Mouse (Mus musculus) adrenal gland, adult 2 months (tissue): ENCODE data around the gene Krt7. TPM values are rescaled to one million over a fixed set of nuclear protein-coding genes. Genes with fewer than 3 reads are reported as not detected.

ENCODE experiments used
- DNase-seq: peaks from one replicate; pipeline ENCODE4 v3.0.0; 2021
- polyA plus RNA-seq: library from polyadenylated mRNA; depleted of rRNA; stranded (reverse); fragments of >200 nt; gene quantifications from 2 replicates; pipeline ENCODE4 v1.2.3, GENCODE M21; 2012
- total RNA-seq, 2 experiments: library from RNA; stranded (reverse); gene quantifications; 2 replicates each; pipeline ENCODE4 v1.2.3; 2021

Krt7 gene
- total and polyA plus RNA-seq, 3 experiments, result 0.76 to 3.2 (median 2.1) TPM

- no peak for DNase-seq
These were observed 34.1 kb upstream of the Krt7 start for GRCm38 (mm10) chr15:101376776-101377061.

DNA sequence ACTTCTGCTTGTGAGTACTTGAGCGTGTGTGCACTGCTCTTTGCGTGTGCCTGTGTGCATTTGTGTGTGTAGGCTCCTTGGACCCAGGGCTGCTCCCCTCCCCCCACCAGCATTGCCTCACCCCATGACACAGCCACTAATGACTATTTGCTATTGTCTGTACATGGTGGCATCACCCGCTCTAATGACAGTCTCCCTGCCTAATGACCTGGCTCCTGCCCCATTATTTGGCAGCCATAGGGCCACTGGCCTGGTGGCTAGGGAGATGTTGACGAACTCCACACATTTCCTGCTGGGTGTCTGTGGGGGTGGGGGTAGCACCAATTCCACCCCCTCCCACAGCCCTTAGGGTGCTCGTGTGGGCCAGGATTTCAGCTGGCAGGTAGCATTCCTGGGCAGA is 32.2 kb upstream of the Krt7 start:
- no peak for DNase-seq

GRCm38 (mm10) chr15:101381758-101382157 is 29.1 kb upstream of the Krt7 start:
- peak; percentile 56 for DNase-seq

- no peak for DNase-seq
These were observed 28.0 kb upstream of the Krt7 start for GRCm38 (mm10) chr15:101382811-101383210.

- DNase-seq, result no peak
These were observed 26.2 kb upstream of the Krt7 start for GRCm38 (mm10) chr15:101384610-101385009.

- DNase-seq, result no peak
These were observed 25.8 kb upstream of the Krt7 start for GRCm38 (mm10) chr15:101385064-101385463.

GRCm38 (mm10) chr15:101387176-101387575 is 23.7 kb upstream of the Krt7 start:
- no peak for DNase-seq

GRCm38 (mm10) chr15:101388034-101388541 is 22.8 kb upstream of the Krt7 start:
- DNase-seq, result no peak

DNA sequence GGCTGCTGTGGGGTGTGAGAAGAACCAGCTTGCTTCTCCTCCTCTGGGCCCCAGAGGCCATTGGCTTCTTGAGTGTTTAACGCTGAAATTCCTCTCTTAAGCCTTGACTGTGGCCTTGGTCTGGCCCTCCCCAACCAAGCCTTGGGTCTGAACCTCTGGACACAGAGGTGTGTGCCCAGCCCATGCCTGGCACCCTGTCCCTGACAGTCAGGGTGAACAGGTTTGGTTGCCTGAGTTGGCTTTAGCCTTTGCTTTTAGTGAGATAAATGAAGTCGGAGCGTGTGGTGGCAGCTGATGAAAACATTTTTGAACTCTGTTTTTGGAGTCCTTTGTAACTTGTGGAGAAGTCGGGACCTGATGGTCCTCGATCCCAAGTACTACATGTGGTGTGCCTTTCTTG is 20.6 kb upstream of the Krt7 start:
- DNase-seq, result no peak

DNA sequence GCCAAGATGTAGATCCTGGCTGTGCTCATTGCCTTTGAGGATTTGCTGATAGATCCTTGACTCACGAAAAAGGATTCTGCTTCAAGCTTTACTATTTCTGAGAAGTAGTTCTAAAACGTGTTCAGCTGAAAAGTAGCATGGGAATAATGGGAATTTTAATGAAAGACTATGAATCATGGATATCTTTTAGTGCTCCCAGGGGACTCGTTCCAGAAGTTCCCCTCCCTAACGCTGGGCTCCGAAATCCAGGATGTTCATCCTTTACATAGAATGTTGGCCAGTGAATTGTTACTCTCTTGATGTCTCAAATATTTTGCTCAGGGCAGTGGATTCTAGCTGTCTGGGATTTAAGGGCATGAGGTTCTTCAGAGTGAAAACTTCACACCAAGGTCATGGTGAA is 18.6 kb upstream of the Krt7 start:
- no peak for DNase-seq

GRCm38 (mm10) chr15:101394908-101395307 is 15.9 kb upstream of the Krt7 start:
- DNase-seq, result no peak

DNA sequence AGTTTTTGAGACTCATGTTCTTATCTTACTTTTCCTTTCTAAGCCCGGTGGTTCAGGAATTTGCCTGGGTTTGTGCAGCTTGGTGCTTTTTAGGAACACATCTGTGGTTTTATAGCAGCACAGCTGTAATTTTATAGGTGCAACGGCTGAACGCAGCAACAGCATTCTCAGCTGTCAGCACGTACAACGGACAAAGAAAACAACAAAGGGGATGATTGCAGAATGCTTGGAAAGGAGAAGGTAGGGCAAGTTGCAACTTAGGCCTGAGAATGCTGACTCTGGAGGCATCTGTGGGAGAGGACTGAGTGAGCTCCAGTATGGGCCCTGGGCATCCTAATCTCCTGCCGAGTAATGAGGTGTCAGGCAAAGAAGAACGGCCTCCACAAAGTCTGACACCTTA is 14.4 kb upstream of the Krt7 start:
- no peak for DNase-seq

DNA sequence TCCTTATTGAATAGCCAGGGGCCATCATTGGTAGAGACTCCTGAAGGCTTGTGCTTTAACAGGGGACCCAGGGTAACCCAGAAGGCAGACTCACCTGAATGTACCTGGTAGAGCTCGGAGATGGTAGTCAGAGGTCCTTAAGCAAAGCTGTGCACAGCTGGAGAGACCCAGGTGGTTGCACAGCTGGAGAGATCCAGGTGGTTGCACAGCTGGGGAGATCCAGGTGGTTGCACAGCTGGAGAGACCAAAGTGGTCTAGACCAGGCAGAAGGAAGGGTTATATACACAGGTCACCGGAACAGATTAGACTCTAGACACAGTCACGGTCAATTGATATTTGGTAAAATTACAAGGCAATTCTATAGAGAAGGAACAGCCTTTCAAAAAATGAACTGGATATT is 13.9 kb upstream of the Krt7 start:
- DNase-seq, result no peak

DNA sequence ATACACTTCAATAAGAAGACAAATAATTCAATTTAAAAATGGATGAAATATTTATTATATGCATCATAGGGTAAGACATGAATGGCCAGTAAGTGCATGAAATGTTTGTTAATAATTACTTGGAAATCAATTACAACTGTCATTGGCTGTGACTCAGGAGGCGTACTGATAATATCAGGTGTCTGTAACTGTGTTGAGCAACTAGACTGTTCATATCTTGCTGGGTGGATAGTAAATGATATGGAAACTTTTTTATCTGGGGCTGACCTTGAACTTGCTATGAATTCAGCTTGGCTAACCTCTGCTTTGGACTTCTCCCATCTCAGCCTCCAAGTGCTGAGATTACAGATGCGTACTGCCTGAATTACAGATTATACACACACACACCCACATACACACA is 13.2 kb upstream of the Krt7 start:
- DNase-seq, result no peak

DNA sequence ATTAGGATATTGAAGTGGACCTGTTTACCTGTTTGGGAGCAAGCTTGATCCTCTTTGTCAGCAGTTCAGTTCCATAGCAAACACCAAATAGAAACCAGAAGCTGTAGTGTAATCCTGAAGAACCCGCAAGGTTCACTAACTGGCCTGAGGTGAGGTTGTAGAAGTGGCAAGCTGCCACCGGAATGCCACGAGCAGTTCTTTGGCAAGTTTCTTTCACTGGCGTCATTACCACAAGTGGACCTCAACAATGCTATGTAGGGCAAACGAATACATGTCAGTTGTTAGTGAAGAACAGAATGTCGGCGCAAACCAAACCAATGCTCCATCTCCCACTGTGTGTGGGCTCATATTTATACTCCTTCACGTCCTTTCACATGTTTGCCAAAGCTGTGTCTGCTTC is 12.6 kb upstream of the Krt7 start:
- no peak for DNase-seq

DNA sequence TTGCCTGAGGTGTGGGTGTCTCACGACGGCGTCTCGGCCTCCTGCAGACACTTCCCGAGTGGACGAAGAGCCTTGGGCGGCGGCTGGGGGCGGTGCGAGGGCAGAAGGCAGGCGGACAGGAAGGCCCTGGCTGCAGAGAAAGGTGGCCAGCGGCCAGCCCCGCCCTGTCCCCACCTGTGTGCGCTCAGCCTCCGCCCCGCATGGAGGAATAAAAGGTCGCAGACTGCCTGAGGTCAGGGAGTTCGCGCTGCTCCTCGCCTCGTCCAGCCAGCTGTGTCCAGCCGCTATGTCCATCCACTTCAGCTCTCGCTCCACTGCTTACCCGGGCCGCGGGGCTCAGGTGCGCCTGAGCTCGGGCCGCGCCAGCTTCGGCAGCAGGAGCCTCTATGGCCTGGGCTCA is 1.3 kb downstream of the Krt7 start:
- no peak for DNase-seq

DNA sequence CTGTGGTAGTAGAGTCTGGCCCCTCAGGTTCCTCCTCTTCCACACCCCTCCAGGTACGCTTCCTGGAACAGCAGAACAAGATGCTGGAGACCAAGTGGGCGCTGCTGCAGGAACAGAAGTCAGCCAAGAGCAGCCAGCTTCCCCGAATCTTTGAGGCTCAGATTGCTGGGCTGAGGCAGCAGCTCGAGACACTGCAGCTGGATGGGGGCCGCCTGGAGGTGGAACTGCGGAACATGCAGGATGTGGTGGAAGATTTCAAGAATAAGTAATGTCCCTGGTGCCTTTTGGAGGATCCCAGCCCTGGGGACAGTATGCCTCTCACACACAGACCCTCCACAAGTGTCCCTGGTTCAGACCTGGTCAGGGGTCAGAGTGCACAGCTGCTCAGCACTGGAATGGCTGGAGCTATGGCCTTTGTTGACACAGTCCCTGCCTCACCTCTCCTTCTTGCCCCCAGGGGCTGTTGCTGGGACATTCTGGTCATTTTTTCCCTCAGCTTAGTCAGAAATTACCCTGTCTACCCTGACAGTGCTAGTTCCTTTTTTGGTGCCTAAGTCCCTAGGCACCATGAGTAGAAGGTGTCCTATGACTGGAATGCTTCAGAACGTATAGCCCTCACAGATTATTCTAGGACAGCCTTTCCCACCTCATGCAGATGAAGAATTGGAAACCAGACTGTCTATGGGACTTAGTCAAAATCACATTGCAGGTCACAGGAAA is 3.2 kb downstream of the Krt7 start:
- DNase-seq, result no peak

DNA sequence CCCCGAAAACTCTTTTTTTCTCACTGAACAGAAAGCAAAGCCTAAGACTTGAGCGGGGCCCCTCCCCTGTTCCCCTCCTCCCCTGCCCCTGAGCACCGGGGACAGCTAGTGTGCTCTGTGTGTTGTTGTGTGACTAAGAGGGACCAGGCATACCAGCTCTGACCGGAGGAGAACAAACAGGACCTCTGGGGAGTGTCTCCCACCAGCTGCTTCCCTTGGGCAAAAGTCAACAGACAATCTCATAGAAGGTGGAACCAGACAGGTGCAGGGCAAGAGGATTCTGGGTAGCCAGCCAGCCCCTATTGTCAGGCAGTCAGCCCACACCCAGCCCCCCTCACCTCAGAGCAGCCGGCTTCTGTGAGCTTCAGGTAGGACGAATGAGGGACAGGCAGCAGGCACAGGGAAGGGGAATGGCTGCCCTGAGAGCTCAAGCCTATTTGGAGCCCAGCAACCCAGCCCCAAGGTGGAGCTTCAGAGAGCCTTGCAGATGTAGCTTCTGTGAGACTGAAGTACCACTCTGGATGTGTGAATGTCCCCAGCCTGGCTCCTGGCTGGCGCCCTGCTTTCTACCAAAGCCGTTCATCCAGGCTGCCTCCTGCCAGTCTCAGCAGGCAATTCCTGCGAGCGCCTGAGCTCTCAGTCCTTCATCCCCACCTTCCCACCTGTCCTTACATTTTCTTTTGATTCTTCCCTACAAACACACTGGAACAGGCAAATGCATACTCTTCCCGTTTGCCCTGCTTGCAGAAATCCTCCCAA is 4.1 kb downstream of the Krt7 start:
- no peak for DNase-seq

GRCm38 (mm10) chr15:101418950-101419349 is 8.1 kb downstream of the Krt7 start:
- no peak for DNase-seq

GRCm38 (mm10) chr15:101420903-101421302 is 10.1 kb downstream of the Krt7 start:
- no peak for DNase-seq

GRCm38 (mm10) chr15:101424914-101425313 is 14.1 kb downstream of the Krt7 start:
- DNase-seq, result no peak

DNA sequence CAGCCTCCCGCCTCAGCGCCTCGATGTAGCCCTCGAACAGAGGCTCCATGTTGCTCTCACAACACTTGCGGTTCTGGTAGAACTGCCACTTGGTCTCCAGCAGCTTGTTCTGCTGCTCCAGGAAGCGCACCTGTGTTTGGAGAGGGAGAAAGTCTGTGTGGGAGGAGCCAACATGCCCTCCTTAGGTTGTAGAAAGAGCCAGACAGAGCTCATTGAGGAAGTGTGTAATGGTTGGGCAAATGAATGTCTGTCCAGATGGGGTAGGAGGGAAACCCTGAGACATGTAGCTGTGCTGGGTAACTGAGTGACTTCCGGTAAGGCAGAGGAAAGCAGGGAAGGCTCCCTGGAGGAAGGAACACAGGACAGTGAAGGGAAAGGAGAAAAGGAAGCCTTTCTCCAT is 25.8 kb downstream of the Krt7 start:
- no peak for DNase-seq

GRCm38 (mm10) chr15:101438555-101438954 is 27.7 kb downstream of the Krt7 start, which contains the start of gene Krt87:
Krt87 (minus strand) TSS chr15:101438804.
- no peak for DNase-seq

DNA sequence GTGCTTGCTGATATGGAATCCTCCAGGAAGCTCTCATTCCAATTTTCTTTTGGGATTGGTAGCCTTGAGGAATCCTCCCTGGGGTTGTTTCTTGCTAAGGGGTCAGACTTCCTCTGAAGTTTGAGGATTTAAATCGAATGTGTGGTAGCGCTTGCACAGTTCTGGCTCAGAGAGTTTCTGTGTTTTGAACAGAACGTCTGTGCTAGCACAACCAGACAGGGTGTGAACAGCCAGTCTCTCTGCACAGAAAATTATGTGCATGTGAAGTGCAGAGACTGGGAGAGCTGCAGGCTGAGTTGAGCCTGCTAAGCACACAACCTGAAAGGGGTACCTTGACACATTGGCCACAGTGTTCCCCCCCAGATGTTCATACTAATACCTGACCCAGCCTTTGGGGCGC is 30.0 kb downstream of the Krt7 start:
- no peak for DNase-seq
